Mouse (Mus musculus) testis, adult 2 months (tissue): Measurements from ENCODE around the gene Slco3a1.

Experiments used
- CTCF ChIP-seq: fragments of 200-500 bp; IDR thresholded peaks from 2 replicates; pipeline ENCODE4 v1.5.1; 2012; ENCODE audit warnings: low read depth, mild to moderate bottlenecking, inconsistent platforms, low read length, moderate library complexity; ENCODE audit not compliant: control insufficient read depth, insufficient read depth, insufficient replicate concordance
- POLR2A ChIP-seq: fragments of 200-500 bp; IDR thresholded peaks from 2 replicates; pipeline ENCODE4 v1.6.1; 2012; ENCODE audit warnings: low read depth, mild to moderate bottlenecking, inconsistent platforms, low read length, moderate library complexity; ENCODE audit not compliant: control insufficient read depth

- TF ChIP-seq CTCF = no peak
- TF ChIP-seq POLR2A = no peak
Measured at GRCm38 (mm10) chr7:74540933-74541725, 13.5 kb downstream of the Slco3a1 start.
